Mouse (Mus musculus) erythroblast, embryonic 14.5 days (primary cell): ENCODE data around the gene Fanci. TPM values are rescaled to one million over a fixed set of nuclear protein-coding genes. Genes with fewer than 3 reads are reported as not detected.
A peak's percentile ranks its signal among the peaks of the same experiment; 100 is the strongest.

Experiments
- H3K27me3 ChIP-seq: 2 replicates; pipeline ENCODE4 v1.6.1; 2012; ENCODE audit warnings: inconsistent platforms; ENCODE audit not compliant: control insufficient read depth
- H3K36me3 ChIP-seq: 2 replicates; pipeline ENCODE4 v1.6.1; 2012; ENCODE audit warnings: mild to moderate bottlenecking, inconsistent platforms; ENCODE audit not compliant: control insufficient read depth
- H3K4me1 ChIP-seq: 2 replicates; pipeline ENCODE4 v1.6.1; 2012; ENCODE audit warnings: inconsistent platforms; ENCODE audit not compliant: control insufficient read depth
- H3K4me3 ChIP-seq: replicated peaks from 2 replicates; pipeline ENCODE3; 2012; ENCODE audit warnings: moderate library complexity, mild to moderate bottlenecking, inconsistent platforms
- H3K9me3 ChIP-seq: 2 replicates; pipeline ENCODE4 v1.6.1; 2012; ENCODE audit warnings: low read length, inconsistent platforms, mixed read lengths; ENCODE audit not compliant: control insufficient read depth
- GATA1 ChIP-seq: IDR thresholded peaks from 2 replicates; pipeline ENCODE4 v1.6.1; 2012; ENCODE audit warnings: low read length, inconsistent platforms, mixed read lengths
- TAL1 ChIP-seq: IDR thresholded peaks from 3 replicates; pipeline ENCODE4 v1.6.1; 2012; ENCODE audit warnings: low read length, inconsistent platforms, mixed read lengths
- polyA plus RNA-seq: library from polyadenylated mRNA; stranded (reverse); fragments of >175 nt; gene quantifications from 2 replicates; pipeline ENCODE4 v1.2.3, GENCODE M21; 2012

Fanci gene
- polyA plus RNA-seq, 1 experiment, result 0.22 TPM

DNA sequence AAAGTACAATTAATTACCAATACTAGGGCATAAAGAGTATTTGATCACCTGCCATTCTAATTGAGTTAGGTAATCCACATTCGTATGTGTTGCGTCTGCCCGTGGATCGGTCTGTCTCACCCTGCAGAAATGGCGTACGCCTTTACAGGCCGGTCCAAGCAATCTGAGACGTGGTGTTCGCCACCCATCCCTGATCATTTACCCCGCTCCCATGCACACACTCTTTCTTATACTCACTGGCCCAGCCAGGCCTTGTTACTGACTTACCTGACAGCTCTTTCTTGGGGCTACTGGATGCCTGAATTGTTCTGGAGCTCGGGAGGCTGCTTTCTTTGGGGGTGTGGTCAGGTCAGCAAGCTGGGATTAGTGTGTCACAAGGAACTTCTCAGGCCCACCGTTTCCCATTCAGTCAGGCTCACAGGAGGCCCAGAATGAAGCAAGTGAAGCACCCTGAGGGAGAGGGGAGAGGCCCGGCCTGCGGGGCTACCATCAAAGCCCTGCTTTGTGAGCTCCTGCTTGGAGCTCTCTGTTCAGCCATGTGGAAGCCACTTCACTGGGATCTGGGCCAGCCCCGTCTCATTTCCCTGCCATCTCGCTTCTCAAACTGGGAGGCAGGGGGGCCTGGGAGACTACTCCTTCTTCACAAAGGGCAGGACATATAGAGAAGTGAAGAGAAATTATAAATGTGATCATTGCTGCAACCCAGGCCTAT is 5.2 kb upstream of the Fanci start, which contains the start of gene Rlbp1:
TSS of gene Rlbp1 (minus strand) at position 627 of the 712 bp plus-strand sequence.
- Histone ChIP-seq H3K4me3 (no peak within 1 kb of the TSS), H3K9me3 (no peaks in the 10 kb centered on the region), H3K36me3 (no peaks in the 10 kb centered on the region), H3K4me1 (peaks cover 7% of the 10 kb centered on the region), H3K27me3 (peaks cover 6% of the 10 kb centered on the region)
- TF ChIP-seq GATA1 (no peak), TAL1 (no peak)

DNA sequence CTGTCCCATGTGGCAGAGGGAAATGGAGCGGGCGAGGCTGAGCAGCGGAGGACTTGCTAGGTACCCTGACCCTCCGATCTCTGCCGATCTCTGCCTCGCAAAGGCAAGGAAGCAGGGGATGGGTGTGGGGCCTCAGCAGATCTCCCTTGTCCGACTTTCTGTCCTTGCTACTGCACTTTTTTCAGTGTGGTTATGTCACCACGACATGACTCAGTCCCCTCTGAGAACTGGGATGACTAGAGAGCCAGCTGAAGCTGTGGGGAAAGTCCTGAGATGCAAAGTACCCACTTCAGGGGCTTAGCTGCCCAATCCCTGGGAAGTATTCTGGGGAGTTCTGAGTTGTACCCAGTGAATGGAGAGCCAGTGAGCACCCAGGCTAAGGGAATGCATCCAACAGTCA is 4.6 kb upstream of the Fanci start:
- Histone ChIP-seq H3K4me1 (peaks cover 12% of the 10 kb centered on the region), H3K27me3 (peaks cover 5% of the 10 kb centered on the region), H3K4me3 (no peak overlapping the region), H3K36me3 (no peaks in the 10 kb centered on the region), H3K9me3 (no peaks in the 10 kb centered on the region)
- TF ChIP-seq TAL1 (no peak), GATA1 (no peak)

DNA sequence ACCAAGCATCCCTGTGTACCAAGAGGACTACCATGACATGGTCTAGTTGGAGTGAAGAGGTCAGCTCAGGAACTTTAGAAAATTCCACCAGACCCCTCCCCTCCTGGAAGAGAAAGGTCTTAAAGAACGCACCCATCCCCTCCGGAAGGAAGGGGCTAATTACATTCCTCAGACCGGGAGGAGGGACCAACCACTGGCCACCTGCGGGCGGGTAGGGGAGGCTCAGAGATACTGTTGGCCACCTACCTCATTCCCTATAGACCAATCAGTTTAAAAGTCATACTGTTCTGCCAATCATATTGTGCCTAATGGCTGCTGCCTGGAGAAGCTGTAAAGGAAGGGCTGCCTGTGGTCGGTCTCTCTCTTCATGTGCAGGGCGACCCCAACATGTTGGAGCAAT is 3.7 kb upstream of the Fanci start:
- peaks cover 20% of the 10 kb centered on the region for H3K4me1 ChIP-seq
- no peaks in the 10 kb centered on the region for H3K36me3 ChIP-seq
- TF ChIP-seq GATA1 (no peak), TAL1 (no peak)
- H3K4me3 ChIP-seq, result no peak overlapping the region
- H3K9me3 ChIP-seq, result no peaks in the 10 kb centered on the region
- H3K27me3 ChIP-seq, result peaks cover 5% of the 10 kb centered on the region

DNA sequence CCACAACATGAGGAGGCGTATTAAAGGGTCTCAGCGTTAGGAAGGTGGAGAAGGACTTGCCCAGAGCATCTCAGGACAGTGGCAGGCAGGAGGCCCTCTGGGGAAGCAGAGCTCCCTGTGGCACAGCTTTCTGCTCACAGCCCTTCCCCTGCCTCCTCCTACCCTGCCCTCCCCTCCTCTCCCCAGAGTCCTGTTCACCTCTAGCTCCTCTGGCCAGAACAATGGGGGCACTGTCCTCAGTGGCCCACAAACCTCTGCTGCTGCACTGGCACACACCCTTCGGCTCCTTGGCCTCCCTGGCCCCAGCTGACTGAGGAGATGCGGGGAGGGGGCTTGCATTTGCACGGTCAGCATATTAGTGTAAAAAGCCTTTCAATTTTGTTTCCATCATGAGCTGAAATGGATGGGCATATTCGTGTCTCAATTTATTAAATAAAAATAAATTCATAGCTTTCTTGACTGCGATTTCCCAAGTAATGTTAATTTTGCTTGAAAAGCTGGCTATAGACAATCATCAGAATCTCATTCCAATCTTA is 3.0 kb upstream of the Fanci start:
- Histone ChIP-seq H3K36me3 (peaks cover under 1% of the 10 kb centered on the region), H3K9me3 (no peaks in the 10 kb centered on the region), H3K4me3 (no peak overlapping the region), H3K27me3 (peaks cover 5% of the 10 kb centered on the region), H3K4me1 (peaks cover 27% of the 10 kb centered on the region)
- TF ChIP-seq GATA1 (no peak), TAL1 (no peak)

DNA sequence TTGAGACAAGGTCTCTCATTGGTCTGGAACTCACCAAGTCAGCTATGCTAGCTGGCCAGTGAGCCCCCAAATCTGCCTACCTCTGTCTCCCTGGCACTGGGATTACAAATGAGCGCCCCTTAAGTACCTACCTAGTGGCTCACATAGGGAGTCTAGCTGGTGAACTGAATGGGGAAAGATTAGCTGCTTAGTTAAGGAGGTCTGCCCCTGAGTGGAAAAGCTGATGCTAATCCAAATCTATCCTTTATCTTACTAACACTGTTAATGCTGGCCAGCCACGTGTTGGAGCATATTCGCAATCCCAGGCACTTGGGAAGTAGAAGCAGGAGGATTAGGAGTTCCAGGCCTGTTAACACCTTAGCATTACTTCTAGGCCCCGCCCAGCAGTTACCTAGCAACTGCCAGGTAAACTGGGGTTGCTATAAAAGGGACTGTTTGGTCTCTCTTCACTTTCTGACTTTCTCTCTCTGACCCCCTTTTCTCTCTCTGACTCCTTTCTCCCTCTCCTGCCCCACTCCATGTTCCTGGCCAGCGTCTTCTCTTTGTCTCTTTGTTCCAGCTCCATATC is 1.5 kb upstream of the Fanci start:
- Histone ChIP-seq H3K4me1 (peaks cover 37% of the 10 kb centered on the region), H3K36me3 (peaks cover 11% of the 10 kb centered on the region), H3K4me3 (no peak overlapping the region), H3K27me3 (peaks cover 5% of the 10 kb centered on the region), H3K9me3 (no peaks in the 10 kb centered on the region)
- TF ChIP-seq TAL1, result no peak
- TF ChIP-seq GATA1, result no peak

DNA sequence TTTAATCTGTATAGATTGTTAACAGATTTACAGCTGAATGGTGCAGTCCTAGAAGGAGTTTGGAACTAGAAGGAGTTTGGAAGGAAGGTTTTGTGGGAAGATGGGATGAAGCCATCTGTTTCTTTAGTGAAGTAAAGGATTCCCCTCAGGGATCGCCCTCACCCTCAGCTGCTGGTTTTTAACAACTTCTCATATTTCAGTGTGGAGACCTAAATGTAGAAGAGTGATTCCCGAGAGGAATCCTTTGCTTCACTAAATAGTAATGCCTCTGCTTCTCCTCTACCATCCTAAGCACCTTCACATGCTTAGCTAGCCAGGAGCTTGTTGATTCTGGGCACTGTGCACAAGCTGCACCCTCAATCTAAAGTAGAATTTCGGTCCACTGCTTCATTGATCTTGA is 258 bp upstream of the Fanci start:
- H3K36me3 ChIP-seq, result peaks cover 19% of the 10 kb centered on the region
- peaks cover 37% of the 10 kb centered on the region for H3K4me1 ChIP-seq
- TF ChIP-seq TAL1, result no peak
- H3K27me3 ChIP-seq, result peaks cover 5% of the 10 kb centered on the region
- H3K9me3 ChIP-seq, result no peaks in the 10 kb centered on the region
- H3K4me3 ChIP-seq, result peak overlapping the region; percentile 95

DNA sequence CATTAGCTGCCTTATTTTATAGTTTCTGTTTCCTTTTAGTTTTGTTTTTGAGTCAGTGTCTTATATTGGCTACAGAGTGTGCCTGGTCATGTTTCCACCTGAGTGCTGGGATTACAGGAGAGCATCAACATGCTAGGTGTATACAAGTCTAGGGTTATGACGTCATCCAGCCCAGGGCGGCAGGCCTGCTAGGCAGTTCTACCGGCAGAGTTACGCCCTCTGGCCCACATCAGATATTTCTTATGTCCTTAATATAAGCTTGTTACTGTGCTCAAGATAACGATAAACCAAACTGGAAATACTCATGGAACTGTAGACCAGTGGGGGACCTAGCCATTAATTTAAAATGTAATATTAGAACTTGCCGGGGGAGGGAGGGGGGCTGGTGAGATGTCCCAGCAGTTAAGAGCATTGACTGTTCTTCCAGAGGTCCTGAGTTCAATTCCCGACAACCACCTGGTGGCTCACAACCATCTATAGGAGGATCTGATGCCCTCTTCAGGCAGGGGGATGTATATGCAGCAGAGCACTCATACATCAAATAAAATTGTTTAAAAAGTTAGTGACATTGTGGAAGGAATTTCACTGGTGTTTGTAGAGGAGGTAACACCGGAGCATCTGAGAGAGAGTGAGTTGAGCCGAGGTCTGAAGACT is 1.3 kb downstream of the Fanci start:
- H3K4me1 ChIP-seq, result peaks cover 40% of the 10 kb centered on the region
- no peak for TF ChIP-seq TAL1
- peak; percentile 70 for TF ChIP-seq GATA1
- peaks cover 33% of the 10 kb centered on the region for H3K36me3 ChIP-seq
- H3K9me3 ChIP-seq, result no peaks in the 10 kb centered on the region
- peak overlapping the region; percentile 95 for H3K4me3 ChIP-seq
- peaks cover 3% of the 10 kb centered on the region for H3K27me3 ChIP-seq

DNA sequence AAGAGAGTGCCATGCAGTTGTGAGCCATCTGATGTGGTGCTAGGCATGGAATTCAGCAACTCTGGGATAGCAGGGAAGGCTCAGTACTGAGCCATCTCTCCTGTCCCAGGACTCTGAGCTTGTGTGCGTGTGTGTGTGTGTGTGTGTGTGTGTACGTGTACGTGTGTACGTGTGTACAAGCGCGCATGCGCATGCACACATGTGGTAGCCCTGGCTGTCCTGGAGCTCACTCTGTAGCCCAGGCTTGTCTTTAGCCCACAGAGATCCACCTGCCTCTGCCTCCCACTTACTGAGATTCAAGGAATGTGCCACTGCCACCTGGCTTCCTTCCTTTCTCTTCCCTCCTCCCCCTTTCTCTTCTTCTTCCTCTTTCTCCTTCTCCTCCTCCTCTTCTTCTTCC is 2.2 kb downstream of the Fanci start:
- peaks cover 42% of the 10 kb centered on the region for H3K4me1 ChIP-seq
- TF ChIP-seq GATA1, result no peak
- peaks cover 42% of the 10 kb centered on the region for H3K36me3 ChIP-seq
- no peaks in the 10 kb centered on the region for H3K9me3 ChIP-seq
- H3K27me3 ChIP-seq, result no peaks in the 10 kb centered on the region
- H3K4me3 ChIP-seq, result peak overlapping the region; percentile 18

DNA sequence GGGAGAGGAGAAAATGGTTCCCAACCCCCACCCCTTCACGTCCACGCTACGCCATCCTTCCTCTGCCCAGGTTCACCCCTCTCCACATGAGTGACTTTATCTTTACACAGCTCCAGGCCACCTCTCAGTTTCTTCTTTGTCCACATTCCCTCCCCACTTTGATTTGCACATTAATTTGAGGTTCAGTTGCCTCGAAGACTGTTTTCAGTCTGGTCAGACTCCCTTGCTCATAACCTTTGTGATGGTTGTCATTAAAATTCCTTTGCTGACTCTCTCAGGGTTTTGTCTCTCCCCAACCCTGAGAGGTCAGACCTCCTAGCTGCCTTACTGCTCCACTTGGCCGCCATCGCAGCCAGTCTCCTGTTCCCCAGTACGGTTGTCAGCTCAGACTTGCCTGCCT is 2.9 kb downstream of the Fanci start:
- peaks cover 42% of the 10 kb centered on the region for H3K4me1 ChIP-seq
- H3K4me3 ChIP-seq, result no peak overlapping the region
- TF ChIP-seq TAL1 (no peak), GATA1 (no peak)
- peaks cover 49% of the 10 kb centered on the region for H3K36me3 ChIP-seq
- no peaks in the 10 kb centered on the region for H3K9me3 ChIP-seq
- H3K27me3 ChIP-seq, result no peaks in the 10 kb centered on the region
